Mouse (Mus musculus) forelimb bud, embryonic 11.5 days (tissue): ENCODE data around the gene Ccdc136.

Source experiments
- DNase-seq: peaks from one replicate; pipeline ENCODE4 v3.0.0-alpha.2; 2012; ENCODE audit warnings: low read depth, low spot score

The Ccdc136 gene

GRCm38 (mm10) chr6:29394286-29394685 is 1.8 kb upstream of the Ccdc136 start:
- no peak for DNase-seq

DNA sequence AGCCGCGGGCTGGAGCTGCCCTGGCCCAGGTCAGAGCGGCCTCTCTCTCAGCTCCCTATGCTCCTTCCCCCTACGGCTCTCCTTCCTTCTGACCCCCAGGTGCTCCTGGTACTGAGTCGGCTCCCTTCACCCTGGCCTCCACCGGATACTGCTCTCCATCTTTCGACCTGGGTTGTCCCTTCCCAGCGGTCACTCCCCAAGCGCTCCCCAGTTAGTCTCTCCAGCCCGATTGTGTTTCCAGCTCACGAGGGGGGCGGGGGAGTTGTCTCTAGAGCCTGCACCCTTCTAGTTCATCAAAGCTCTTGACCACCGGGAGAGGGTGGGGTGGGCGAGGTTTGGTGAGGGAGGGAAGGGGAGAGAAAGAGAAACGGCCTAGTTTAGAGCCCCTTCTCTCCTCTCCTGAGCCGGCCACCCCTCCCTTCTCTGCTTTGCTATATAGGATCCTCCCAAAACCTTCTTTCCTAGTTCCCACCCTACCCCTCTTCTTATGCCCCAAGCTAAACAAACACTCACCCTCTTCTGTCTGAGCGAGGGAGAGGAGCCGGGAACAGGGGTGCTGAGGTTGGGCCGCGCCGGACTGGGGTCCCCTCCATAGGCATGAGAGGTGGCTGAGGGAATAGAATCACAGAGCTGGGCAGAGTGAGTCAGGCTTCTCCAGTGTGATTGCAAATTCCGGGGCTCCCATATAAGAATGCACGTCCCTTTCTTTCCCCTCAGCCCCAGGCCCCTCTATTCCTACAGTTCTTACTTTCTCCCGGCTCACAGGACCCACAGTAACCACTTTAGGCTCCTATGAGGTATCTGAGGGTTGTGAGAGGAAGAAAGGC is 818 bp downstream of the Ccdc136 start:
- peak; percentile 19 for DNase-seq

GRCm38 (mm10) chr6:29397575-29397974 is 1.5 kb downstream of the Ccdc136 start:
- no peak for DNase-seq

DNA sequence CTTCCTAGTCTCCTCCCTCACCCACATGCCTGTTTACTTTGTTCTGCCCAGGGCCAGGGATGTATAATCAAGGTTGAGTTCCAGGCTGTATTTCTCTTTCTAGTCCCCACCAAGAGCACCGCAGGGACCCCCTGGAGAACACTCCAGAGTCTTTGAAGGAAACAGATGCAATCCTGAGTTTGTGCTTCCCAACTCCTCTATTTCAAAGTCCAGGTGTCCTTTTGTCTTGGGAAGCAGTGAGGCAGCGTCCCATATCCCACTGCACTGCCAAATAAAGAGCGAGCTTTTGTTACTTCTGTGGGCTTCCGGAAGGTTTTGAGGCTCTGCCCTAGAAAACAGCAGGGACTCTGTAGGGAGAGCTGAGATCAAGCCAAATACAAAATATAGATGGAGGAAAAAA is 3.7 kb downstream of the Ccdc136 start:
- no peak for DNase-seq

DNA sequence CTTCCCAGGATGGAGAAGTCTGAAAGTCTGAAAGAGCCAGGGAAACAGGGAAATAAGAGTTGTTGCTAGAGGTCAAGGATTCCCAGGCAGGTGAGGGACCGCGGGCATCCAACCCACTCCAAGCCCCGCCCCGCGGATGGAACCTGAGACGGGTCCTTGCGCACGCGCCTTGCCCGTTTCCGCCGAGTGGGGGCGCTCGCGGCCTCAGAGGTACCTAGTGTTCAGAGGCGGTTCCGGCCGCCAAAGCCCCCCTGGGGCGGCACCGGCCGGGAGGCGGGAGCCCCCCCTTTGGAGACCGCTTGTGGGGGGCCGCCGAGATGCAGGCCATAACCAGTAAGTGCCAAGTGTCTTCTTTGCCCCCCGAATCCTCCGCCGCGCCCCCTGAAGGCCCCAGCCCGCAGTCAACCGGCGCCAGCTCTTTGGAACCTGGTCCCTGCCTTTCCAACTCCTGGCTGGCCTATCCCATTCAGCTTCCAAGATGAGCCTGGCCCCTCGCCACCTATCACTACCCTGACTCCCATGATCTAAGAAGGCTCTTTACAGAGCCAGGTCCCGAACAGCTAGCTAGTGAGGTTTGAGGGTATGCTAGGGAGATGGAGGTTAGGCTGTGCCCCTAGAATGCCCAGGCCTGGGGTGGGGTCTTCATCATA is 6.7 kb downstream of the Ccdc136 start:
- DNase-seq: peak; percentile 25

- DNase-seq: no peak
Observed at GRCm38 (mm10) chr6:29406412-29406811, 10.3 kb downstream of the Ccdc136 start.

DNA sequence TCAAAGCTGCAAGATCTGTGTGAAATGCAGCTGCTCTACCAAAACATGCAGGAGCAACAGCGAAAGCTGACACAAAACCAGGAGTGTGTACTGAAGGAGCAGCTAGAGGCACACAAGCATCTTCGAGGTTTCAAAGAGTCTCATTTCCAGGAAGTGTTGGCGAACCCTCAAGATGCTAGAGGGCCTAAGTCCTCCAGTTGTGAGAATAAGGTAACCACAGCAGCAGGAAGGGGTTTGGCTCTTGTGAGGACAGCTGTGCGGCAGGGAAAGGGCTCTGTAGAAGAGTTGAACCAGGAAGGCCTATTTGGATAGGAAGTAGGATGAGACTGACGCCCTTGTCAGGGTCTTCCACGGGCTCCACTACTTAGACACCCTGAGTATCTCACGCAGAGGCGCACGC is 19.3 kb downstream of the Ccdc136 start:
- DNase-seq: no peak

DNA sequence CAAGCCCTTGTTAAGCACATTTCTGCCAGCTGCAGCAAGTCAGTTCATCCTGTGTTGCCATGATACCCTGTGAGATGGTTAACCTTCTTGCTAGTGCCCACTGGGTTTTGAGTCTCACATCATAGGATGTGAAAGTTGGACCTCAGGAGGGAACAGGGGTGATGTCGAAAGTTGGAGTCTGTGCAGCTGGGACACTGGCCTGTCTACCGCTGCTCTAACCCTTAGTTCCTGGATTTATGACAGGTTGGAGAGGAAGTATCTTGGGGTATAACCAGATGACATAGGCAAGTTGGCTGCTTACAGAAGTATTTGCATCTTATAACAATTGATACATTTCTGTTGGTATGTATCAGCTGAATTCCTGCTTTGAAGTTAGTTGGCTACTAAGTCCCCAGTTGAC is 24.5 kb downstream of the Ccdc136 start:
- no peak for DNase-seq

DNA sequence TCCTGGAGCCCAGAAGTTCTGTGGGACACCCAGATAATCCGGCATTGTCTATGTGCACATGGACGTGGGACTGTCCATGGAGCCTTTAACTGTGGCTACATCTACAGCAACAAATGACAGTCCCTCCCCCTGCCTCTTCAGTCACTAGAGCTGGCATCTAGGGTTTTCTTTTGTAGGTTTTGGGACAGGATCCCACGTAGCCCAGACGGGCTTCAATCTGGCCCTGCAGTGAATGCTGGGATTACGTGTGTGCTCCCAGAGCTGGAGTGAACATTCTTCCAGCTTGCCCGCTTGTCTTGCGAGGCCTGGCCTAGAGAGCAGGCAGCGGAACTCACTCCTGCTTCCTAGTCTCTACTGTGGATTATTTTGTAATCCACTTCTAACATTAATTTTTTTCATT is 29.0 kb downstream of the Ccdc136 start:
- DNase-seq: no peak

DNA sequence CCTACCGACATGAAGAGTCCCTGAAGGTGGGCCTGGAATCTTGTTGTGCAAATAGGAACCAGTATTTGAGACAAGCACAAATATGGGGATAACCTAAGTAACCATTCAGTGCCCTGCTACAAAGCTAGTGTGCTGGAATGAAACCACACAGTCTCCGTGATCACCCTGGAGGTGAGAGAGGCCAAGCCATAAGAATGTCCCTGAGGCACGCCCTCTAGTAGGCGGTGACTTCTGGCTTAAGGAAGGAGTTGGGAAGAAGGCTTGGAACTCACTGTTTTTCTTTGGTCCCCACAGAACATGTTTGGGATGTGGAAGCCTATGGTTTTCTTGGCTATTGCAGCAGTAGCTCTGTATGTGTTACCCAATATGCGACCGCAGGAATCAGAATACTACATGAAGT is 30.2 kb downstream of the Ccdc136 start:
- no peak for DNase-seq

GRCm38 (mm10) chr6:29428171-29428570 is 32.1 kb downstream of the Ccdc136 start:
- no peak for DNase-seq

- peak; percentile 21 for DNase-seq
Observed at GRCm38 (mm10) chr6:29430681-29431420, 34.7 kb downstream of the Ccdc136 start.

DNA sequence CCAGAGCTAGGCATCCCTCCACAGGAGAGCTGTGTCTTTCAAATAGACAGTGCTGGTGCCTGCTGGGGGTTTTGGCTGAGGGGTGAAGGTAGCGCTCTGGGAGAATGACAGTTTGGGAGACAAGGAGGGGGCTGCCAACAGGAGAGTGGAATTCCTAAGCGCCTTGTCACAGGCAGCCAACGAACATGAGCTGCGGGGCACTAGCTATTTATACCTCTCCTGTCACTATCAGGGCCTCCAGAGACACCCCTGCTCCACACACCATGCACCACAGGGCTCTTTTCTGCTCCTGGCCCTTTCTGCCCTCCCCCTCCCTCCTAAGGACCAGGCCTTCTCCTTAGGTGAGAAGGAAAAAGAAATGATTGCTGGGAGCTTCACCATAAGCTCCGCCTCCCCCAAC is 35.4 kb downstream of the Ccdc136 start:
- DNase-seq: no peak

GRCm38 (mm10) chr6:29432156-29432555 is 36.0 kb downstream of the Ccdc136 start:
- DNase-seq: no peak

DNA sequence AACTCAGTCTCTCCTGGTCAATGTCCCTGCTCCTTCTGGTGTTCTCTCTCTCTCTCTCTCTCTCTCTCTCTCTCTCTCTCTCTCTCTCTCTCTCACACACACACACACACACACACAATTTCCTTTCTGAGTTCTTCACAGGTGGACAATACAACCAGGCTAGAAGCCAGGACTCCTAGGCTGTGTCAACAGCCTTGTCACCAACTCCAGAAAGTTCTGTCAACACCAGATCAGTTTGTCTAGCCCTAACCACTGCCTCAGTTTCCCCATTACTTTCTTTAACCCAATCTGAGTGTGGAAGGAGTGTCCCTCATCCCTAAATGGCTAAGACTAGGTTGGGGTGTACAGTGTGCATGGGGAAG is 36.5 kb downstream of the Ccdc136 start:
- no peak for DNase-seq

DNA sequence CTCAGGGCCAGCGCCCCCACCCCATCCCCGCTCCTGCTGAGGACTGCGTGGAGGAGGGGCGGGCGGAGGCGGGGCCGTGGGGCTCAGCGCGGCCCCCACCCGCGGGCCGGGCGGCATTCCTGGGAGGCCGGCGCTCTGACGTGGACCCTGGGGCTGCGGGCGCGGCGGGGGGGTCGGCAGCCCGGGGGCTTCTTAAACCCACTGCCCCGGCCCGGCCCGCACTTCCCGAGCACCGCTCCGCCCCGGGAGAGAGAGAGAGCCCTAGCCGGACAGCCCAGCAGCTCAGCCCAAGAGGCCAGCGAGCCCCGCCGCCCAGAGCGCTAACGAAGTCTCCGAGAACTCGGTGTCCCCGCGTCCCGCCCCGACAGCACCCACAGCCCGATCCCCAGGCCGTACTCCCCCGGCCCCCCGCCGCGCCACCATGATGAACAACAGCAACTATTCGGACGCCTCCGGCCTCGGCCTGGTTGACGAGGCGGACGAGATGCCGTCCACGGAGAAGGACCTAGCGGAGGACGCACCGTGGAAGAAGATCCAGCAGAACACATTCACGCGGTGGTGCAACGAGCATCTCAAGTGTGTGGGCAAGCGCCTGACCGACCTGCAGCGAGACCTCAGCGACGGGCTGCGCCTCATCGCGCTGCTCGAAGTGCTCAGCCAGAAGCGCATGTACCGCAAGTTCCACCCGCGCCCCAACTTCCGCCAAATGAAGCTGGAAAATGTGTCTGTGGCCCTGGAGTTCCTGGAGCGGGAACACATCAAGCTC is 37.1 kb downstream of the Ccdc136 start, which contains the start of gene Flnc:
TSS of gene Flnc (plus strand) at position 219 of the 766 bp plus-strand sequence.
- no peak for DNase-seq

DNA sequence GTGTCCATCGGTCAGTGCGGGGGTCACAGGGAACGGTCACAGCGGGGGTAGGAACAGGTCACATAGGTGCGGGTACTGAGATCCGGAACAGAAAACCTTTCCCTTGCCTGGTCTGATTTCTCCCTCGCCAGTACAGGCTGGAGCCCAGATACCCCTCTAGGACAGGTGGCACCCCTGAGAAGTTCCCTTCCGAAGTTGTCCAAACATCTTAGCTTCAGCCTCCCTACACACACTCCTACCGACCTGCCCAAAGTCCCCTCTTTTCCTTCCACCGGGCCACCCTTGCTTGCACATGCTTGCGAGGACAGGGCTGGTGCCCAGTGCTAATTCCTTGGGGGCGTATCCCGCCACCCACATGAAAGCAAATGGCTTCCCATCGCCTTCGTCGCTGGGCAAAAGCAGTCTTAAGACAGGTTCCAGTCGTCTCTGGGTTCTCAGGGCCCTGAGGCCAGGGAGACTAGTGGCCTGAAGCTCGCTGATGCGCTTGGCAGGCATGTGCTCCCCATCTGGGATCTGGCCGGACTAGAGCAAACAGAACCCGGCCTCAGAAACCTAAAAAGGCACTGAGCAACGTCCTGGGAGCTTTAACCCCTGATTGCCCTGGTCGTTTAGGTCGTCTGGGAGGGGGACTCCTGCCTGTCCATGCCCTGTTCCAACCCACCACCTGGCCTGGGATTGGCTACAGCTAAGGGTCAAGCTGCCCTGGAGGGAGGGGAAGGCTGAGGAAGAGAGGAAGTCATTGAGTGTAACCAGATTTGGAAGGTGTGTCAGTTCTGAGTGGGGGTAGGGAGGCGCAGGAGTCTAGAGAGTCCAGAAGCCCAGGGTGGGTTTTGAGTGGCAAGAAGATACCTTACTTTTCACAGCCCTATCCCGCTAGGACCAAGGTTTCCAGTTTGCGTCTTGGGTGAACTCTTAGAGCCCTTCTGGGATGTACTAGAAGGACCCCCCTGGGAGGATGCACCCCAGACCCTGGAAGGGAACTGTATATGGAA is 38.0 kb downstream of the Ccdc136 start:
- peak; percentile 27 for DNase-seq

DNA sequence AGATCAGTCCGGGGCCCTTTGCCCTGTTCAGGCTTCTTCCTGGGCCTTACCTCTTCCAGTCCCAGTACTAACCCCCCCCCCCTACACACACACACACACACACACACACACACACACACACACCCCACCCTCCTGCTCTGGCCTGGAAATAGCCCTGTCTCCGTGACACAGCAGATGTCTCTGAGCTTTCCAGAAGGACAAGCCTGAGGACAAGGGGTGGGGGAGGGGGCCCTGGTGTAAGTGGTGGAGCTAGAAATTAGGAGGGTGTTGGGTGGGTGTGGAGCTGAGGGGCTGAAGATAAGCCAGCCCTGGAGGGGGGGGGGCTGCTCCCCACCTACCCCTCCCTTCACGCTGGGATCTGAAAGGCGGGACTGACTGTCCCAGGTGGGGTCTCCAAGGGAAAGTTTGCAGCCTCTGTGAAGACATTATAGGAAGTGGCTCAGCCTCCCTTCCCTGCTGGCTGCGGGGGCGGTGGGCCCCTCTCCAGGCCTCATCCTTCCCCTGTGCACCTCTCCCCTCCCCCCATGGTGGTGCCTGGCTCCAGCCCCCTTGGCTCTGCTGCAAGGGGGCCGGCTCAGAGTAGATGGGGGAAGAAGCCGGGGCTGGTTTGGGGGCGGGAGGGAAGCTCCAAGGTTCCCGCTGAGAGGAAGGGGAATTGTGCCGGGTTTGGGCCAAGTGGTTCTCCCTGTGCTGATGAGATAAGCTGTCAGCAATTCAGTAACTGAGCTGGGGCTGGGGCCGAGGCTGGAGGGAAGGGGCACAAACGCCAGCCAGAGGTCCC is 39.0 kb downstream of the Ccdc136 start:
- no peak for DNase-seq

DNA sequence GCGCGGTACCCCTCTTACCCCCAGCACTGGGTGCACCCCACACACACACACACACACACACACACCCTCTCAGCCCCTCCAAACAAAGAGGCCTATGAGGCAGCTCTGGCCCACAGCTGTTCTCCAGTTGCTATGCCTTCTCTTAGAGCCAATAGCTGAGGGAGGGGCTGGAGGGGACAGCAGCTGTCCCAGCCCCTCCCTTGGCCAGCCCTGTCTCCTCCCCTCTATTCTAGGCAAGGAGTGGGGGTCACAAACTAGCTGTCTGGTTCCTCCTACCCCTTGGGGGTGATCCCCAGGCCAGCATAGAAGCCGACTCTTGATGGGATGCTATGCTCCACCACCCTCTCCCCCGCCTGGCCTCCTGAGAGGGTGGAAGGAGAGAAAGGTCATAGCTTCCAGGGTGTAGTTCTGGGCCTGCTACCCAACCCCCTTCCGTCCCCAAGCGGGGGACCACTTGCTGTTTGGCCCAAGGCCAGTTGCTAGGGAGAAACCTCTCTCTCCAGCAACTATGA is 39.9 kb downstream of the Ccdc136 start:
- peak; percentile 39 for DNase-seq
